Comparison of ENCODE assay signal across 11 mouse cellular contexts in the genomic region with DNA sequence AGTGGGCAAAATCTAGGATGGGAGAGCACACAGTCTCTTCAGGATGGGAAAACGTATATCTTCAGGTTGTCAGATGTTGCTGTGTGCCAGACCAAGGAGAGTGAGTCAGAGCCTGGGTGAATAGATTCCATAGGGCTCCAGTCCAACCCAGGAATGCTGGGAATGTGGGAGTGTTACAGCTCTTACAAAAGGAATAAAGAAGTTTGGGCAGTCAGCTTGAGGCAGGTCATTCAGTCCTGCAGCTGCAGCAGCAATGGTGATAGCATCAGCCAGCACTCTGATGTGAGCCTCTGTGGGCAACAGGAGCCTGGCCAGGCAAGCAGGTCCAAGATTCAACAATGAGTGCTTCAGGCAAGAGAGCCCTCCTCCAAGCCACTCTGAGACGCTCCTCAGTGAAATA.
DNase-seq lines count a peak whose midpoint lies in the region; ATAC-seq and TF ChIP-seq lines count a peak whose summit lies in the region.
"Had no signal": no experiment of that assay in that cellular context is flagged by ENCODE, and none has a peak within 500 bp of the region (broad histone marks: within the 10 kb centered on the region; RNA-seq: fewer than 3 reads in every experiment).

No protein-coding gene starts in this region.

- 41% methylated on average over 2 of the region's 2 CpGs for WGBS in heart, adult 2 months
- WGBS in forebrain, embryonic 12.5 days, result 18% methylated on average over 2 of the region's 2 CpGs

- no peak for TF ChIP-seq EP300 in heart, adult 2 months (IDR thresholded peaks at IDR 0.05; ENCODE audit: insufficient read depth, low read depth, low read length)

- no peak overlapping the region for H3K27ac ChIP-seq in heart, adult 2 months
- 0 out of 2 replicates have a peak overlapping the region, but pooled peaks have one; percentile 13 for H3K27ac ChIP-seq in forebrain, embryonic 12.5 days
- H3K27ac ChIP-seq: limb, embryonic 13.5 days had no signal

- H3K36me3 ChIP-seq in heart, adult 2 months (ENCODE audit: control insufficient read depth, insufficient read depth, low read length), result no peaks in the 10 kb centered on the region
- no peaks in the 10 kb centered on the region for H3K36me3 ChIP-seq in forebrain, embryonic 12.5 days (replicated peaks)
- H3K36me3 ChIP-seq: G1E; limb, embryonic 13.5 days had no signal

- no peaks in the 10 kb centered on the region for H3K79me2 ChIP-seq in heart, adult 2 months (replicated peaks; ENCODE audit: control insufficient read depth, insufficient read depth, low read length)

- ATAC-seq in forebrain, embryonic 12.5 days (ENCODE audit: low FRiP score), result peak; percentile 42; the same call in 1 of the 2 replicates
- ATAC-seq in CD4-positive, CD25-positive, alpha-beta regulatory T cell, adult 4 months, result no peak
- ATAC-seq in activated CD4-positive, CD25-positive, alpha-beta regulatory T cell, adult 4 months, result no peak

- H3K4me2 ChIP-seq in forebrain, embryonic 12.5 days, result no peak overlapping the region
- H3K4me2 ChIP-seq: limb, embryonic 13.5 days had no signal

- H3K4me3 ChIP-seq in heart, adult 2 months, result no peak overlapping the region
- H3K4me3 ChIP-seq in forebrain, embryonic 12.5 days (replicated peaks), result no peak overlapping the region
- H3K4me3 ChIP-seq: erythroblast, embryonic 14.5 days; limb, embryonic 13.5 days had no signal

- H3K9me3 ChIP-seq in forebrain, embryonic 12.5 days, result no peaks in the 10 kb centered on the region
- H3K9me3 ChIP-seq: G1E; limb, embryonic 13.5 days had no signal

- H3K9ac ChIP-seq in heart, adult 2 months (ENCODE audit: low read depth, low read length), result no peak overlapping the region
- no peak overlapping the region for H3K9ac ChIP-seq in forebrain, embryonic 12.5 days
- H3K9ac ChIP-seq: limb, embryonic 13.5 days had no signal

- intact Hi-C loops in heart, adult 2 months (cut with DNase I), result no loop called here

- H3K27me3 ChIP-seq in heart, adult 2 months (ENCODE audit: control insufficient read depth, insufficient read depth, low read length), result no peaks in the 10 kb centered on the region
- no peaks in the 10 kb centered on the region for H3K27me3 ChIP-seq in forebrain, embryonic 12.5 days
- H3K27me3 ChIP-seq: limb, embryonic 13.5 days had no signal

- no peak for TF ChIP-seq CTCF in heart, adult 2 months (IDR thresholded peaks at IDR 0.05)

- peak; percentile 4 for DNase-seq in heart, postnatal 4 days
- no peak for DNase-seq in heart, adult 2 months
- DNase-seq in Muller cell, postnatal 12 days (ENCODE audit: inconsistent ontology term), result peak; percentile 96
- peak; percentile 13 for DNase-seq in lung, postnatal 10 days
- no peak for DNase-seq in thymus, postnatal 36 days

- no peak for TF ChIP-seq POLR2A in heart, adult 2 months (IDR thresholded peaks at IDR 0.05; ENCODE audit: insufficient read depth, low read depth, low read length)

- H3K4me1 ChIP-seq in heart, adult 2 months (ENCODE audit: control insufficient read depth, insufficient read depth, low read length), result no peaks in the 10 kb centered on the region
- peaks cover 12% of the 10 kb centered on the region; the same call in 1 of the 2 replicates for H3K4me1 ChIP-seq in forebrain, embryonic 12.5 days

Comparison
In these comparisons a context has a peak if more than half of its experiments do, and no peak if none do; other contexts are left out.
1. DNase-seq: peak in heart, postnatal 4 days (single experiment), Muller cell, postnatal 12 days (single experiment) and lung, postnatal 10 days (single experiment); none in heart, adult 2 months (0 of 2) and thymus, postnatal 36 days (0 of 2).